Mouse (Mus musculus): ENCODE measurements around the gene Atp6v0a1. TPM values are rescaled to one million over a fixed set of nuclear protein-coding genes. Genes with fewer than 3 reads are reported as not detected.

Gene Atp6v0a1
- polyA plus RNA-seq, 1 experiment, result not detected

DNA sequence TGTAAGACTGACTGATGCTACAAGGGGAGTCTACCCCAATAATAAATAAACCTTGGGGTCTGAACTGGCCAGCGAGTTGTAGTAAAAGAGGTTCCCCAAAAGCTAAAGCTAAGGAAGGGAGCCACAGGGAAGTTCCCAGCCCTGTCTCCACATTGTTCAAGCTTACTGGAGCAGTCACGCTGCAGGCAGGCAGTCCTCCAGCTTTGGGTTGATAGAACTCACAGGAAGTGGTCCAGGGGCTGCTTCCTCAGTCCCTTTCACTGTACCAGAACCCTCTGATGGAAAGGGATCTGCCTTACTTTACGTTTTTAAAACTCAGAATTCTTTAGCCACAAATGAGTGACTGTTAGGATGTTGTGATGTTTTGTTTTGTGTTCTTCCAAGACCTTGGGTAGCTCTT, 38.2 kb downstream of the Atp6v0a1 start:
- TF ChIP-seq CTCF (IDR thresholded peaks at IDR 0.05; ENCODE audit: insufficient read depth, low read depth, low read length) (no peak), POLR2A (IDR thresholded peaks at IDR 0.05; ENCODE audit: insufficient read depth, low read depth, low read length) (no peak)
- Histone ChIP-seq H3K4me3 (ENCODE audit: insufficient read depth, low read depth, low read length) (no peak overlapping the region), H3K4me1 (ENCODE audit: control insufficient read depth, insufficient read depth, low read length) (peaks cover 20% of the 10 kb centered on the region), H3K27ac (ENCODE audit: insufficient read depth, low read depth, low read length) (no peak overlapping the region)
- WGBS, result 70% methylated on average over 3 of the region's 3 CpGs

DNA sequence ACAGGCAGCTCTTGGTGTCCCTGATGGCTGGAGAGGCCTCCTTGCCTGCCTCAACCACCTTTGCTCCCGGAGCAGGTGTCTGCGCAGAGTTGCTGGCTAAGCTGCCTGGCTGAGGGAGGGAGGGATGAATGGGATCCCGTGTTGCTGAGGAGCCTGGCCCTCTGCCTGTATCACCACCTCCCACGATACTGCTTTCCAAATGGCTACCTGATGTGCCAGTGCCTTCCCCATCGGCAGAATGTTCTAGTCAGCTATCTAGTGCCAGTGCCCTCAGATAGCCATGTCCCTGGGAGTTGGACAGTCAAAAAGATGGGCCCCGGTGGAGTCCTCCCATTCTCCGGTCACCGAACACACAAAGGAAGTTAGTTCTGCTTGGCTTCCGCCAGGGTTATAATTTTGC, 41.1 kb downstream of the Atp6v0a1 start:
- no peak overlapping the region for H3K4me3 ChIP-seq (ENCODE audit: insufficient read depth, low read depth, low read length)
- 0 out of 2 replicates have a peak overlapping the region, but pooled peaks have one; percentile 37 for H3K27ac ChIP-seq (ENCODE audit: insufficient read depth, low read depth, low read length)
- peaks cover 20% of the 10 kb centered on the region for H3K4me1 ChIP-seq (ENCODE audit: control insufficient read depth, insufficient read depth, low read length)
- TF ChIP-seq POLR2A (IDR thresholded peaks at IDR 0.05; ENCODE audit: insufficient read depth, low read depth, low read length) (no peak), CTCF (IDR thresholded peaks at IDR 0.05; ENCODE audit: insufficient read depth, low read depth, low read length) (no peak)
- 36% methylated on average over 9 of the region's 9 CpGs for WGBS

DNA sequence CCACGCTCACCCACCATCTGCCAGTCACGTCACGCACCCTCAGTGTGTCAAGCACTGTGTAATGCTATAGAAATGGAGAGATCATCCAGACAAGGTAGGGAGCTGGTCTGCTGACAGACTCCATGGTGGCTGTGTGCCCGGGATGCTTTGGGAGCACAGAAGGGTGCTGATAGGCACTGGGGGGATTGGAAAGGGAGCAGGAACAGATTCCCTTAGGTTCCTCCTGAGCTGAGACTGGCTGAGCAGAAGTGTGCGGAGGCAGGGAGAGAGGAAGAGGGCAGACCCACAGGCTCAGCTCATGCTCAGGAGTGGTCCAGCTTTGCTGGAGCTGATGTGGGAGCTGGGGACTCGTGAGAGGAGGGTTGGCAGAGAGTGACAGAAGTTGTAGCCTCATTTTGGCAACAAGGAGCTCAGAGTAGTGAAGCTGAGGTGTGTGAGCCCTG, 41.8 kb downstream of the Atp6v0a1 start:
- Histone ChIP-seq H3K4me1 (ENCODE audit: control insufficient read depth, insufficient read depth, low read length) (peaks cover 20% of the 10 kb centered on the region), H3K4me3 (ENCODE audit: insufficient read depth, low read depth, low read length) (no peak overlapping the region), H3K27ac (ENCODE audit: insufficient read depth, low read depth, low read length) (no peak overlapping the region)
- 67% methylated on average over 6 of the region's 6 CpGs for WGBS
- TF ChIP-seq CTCF (IDR thresholded peaks at IDR 0.05; ENCODE audit: insufficient read depth, low read depth, low read length) (no peak), POLR2A (IDR thresholded peaks at IDR 0.05; ENCODE audit: insufficient read depth, low read depth, low read length) (no peak)

DNA sequence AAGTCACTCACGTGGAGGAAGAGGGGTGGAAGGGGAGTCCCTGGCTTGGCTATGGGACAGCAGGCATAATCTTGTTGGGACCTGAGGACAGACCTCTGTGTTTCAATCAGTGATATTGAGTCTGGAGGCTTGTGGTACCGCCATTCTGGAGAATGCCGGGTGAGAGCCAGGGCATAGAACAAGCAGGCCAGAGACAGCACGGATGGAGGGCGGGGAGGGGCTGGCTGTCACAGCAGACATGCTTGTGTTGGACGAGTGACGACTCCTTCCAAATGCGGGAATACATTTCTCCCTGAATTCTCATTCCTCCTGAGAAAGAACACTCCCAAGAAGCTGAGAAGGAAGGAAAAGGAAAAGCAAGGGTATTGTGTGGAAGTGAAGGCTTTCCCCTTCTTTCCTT, 42.4 kb downstream of the Atp6v0a1 start:
- 75% methylated on average over 8 of the region's 8 CpGs for WGBS
- H3K4me3 ChIP-seq (ENCODE audit: insufficient read depth, low read depth, low read length), result no peak overlapping the region

DNA sequence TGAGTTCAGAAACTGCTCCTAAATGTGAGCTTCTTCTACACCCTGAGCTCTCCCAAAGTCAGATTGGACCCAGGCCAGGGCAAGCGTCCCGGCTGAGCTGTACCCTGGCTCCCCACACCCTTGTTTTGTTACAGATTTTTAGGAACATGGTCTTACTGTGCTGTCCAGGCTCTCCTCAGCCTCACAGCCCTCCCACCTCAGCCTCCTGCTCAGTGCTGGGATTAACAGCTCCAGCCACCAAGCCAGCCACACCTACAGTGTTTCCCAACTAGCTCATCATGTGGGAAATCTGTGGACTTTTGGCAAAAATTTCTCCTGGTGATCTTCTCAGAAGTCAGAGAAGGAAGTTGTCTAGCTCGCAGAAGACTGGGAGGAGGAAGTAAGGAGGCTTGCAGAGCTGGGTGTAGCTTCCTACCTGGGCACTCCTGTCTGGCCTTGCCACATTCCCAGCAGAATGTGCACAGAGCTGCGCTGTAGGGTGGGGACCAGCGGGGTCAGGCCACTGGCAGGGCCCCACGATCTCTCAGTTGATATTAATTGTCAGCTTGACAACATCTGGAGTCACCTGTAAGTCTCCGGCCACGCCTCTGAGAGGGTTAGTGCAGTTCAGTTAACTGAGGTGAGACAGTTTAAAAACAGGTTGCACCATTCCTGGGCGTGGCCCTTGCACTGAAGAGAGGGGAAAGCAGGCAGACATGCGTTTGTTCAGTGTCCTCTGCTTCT, 43.7 kb downstream of the Atp6v0a1 start:
- no peak overlapping the region for H3K27ac ChIP-seq (ENCODE audit: insufficient read depth, low read depth, low read length)

More for the DNA sequence above, 42.4 kb downstream of the Atp6v0a1 start:
- no peak for TF ChIP-seq POLR2A (IDR thresholded peaks at IDR 0.05; ENCODE audit: insufficient read depth, low read depth, low read length)
- no peak for TF ChIP-seq CTCF (IDR thresholded peaks at IDR 0.05; ENCODE audit: insufficient read depth, low read depth, low read length)
- Histone ChIP-seq H3K27ac (ENCODE audit: insufficient read depth, low read depth, low read length) (no peak overlapping the region), H3K4me1 (ENCODE audit: control insufficient read depth, insufficient read depth, low read length) (peaks cover 22% of the 10 kb centered on the region)

DNA sequence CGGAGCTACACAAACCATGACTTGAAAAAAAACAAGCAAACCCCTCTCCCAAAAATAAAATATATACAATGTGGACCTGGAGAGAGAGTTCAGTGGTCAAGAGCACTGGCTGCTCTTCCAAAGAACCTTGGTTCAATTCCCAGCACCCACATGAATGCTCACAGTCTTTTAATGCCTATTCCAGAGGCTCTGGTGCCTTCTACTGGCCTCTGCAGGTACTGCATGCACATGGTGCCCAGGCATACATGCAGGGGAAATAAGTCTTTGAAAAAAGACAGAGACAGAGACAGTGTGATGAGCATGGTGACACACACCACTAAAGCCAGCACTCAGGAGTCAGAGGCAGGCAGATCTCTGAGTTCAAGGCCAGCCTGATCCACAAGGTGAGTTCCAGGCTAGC, 44.7 kb downstream of the Atp6v0a1 start:
- no peak overlapping the region for H3K4me3 ChIP-seq (ENCODE audit: insufficient read depth, low read depth, low read length)
- no peak overlapping the region for H3K27ac ChIP-seq (ENCODE audit: insufficient read depth, low read depth, low read length)
- 100% methylated on average over 1 of the region's 1 CpGs for WGBS
- TF ChIP-seq POLR2A (IDR thresholded peaks at IDR 0.05; ENCODE audit: insufficient read depth, low read depth, low read length) (no peak), CTCF (IDR thresholded peaks at IDR 0.05; ENCODE audit: insufficient read depth, low read depth, low read length) (no peak)
- H3K4me1 ChIP-seq (ENCODE audit: control insufficient read depth, insufficient read depth, low read length), result peaks cover 31% of the 10 kb centered on the region

More for the DNA sequence above, 43.7 kb downstream of the Atp6v0a1 start:
- Histone ChIP-seq H3K4me3 (ENCODE audit: insufficient read depth, low read depth, low read length) (no peak overlapping the region), H3K4me1 (ENCODE audit: control insufficient read depth, insufficient read depth, low read length) (peaks cover 29% of the 10 kb centered on the region)
- 83% methylated on average over 10 of the region's 10 CpGs for WGBS
- TF ChIP-seq POLR2A (IDR thresholded peaks at IDR 0.05; ENCODE audit: insufficient read depth, low read depth, low read length), result no peak
- TF ChIP-seq CTCF (IDR thresholded peaks at IDR 0.05; ENCODE audit: insufficient read depth, low read depth, low read length), result no peak

DNA sequence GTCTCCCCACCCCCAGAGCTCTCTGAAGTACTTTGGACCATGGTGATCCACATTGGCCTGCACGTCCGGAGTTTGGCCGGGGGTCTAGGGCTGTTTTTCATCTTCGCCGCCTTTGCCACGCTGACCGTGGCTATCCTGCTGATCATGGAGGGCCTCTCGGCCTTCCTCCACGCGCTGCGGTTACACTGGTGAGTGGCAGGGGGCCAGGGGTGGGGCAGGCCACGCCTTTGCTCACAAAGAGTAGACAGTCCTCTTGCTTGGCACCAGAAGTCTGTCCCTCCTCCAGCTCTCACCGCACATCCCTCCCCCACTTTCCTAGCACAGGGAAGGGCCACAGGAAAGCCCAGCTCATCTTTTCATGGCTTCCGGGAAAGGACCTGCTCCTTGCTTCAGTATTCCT, 46.2 kb downstream of the Atp6v0a1 start:
- no peak overlapping the region for H3K4me3 ChIP-seq (ENCODE audit: insufficient read depth, low read depth, low read length)
- H3K4me1 ChIP-seq (ENCODE audit: control insufficient read depth, insufficient read depth, low read length), result peaks cover 34% of the 10 kb centered on the region
- TF ChIP-seq CTCF (IDR thresholded peaks at IDR 0.05; ENCODE audit: insufficient read depth, low read depth, low read length), result no peak
- no peak for TF ChIP-seq POLR2A (IDR thresholded peaks at IDR 0.05; ENCODE audit: insufficient read depth, low read depth, low read length)
- no peak overlapping the region for H3K27ac ChIP-seq (ENCODE audit: insufficient read depth, low read depth, low read length)
- WGBS, result 73% methylated on average over 14 of the region's 14 CpGs

DNA sequence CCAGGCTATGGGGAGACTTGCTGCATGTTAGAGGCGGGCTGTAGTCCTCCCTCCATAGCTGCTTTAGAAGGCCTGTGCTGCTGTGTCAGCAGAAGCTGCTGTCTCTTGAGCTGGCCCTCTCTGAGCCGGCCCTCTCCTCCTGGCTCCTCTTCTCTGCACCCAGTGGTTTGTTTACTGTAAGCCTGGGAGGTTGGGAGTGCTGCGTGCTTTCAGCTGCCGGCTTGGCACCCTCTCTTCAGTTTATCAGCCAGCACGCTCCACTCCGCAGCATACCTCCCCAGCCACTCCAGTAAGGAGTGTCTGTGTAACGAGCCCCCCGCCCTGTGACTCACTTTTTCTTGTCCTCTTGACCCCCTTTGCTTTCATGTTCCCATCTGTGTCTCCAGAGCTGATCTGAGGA, 47.6 kb downstream of the Atp6v0a1 start:
- H3K27ac ChIP-seq (ENCODE audit: insufficient read depth, low read depth, low read length), result peak overlapping the region; percentile 12; the same call in 1 of the 2 replicates
- 31% methylated on average over 8 of the region's 8 CpGs for WGBS
- no peak overlapping the region for H3K4me3 ChIP-seq (ENCODE audit: insufficient read depth, low read depth, low read length)
- TF ChIP-seq CTCF (IDR thresholded peaks at IDR 0.05; ENCODE audit: insufficient read depth, low read depth, low read length) (no peak), POLR2A (IDR thresholded peaks at IDR 0.05; ENCODE audit: insufficient read depth, low read depth, low read length) (no peak)
- H3K4me1 ChIP-seq (ENCODE audit: control insufficient read depth, insufficient read depth, low read length), result peaks cover 34% of the 10 kb centered on the region

DNA sequence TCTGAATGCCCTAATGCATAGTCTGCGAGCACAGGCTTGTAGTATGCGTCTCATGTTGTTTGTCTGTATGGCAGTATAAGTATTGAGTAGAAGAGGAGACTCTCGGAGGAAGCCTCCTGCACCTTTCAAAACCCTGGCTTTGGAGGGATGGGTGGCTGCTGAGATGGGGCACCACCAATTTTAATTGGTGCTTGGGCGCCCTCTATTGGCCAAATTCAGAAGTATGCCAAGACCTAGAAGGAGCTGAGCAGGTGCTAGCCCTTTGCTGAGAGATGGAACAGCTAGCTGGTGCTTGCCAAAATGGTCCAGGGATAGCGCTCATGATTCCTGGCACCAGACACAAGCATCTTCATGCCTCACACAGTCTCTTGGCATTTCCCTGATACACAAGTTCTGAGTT, 48.6 kb downstream of the Atp6v0a1 start:
- Histone ChIP-seq H3K27ac (ENCODE audit: insufficient read depth, low read depth, low read length) (no peak overlapping the region), H3K4me1 (ENCODE audit: control insufficient read depth, insufficient read depth, low read length) (peaks cover 34% of the 10 kb centered on the region), H3K4me3 (ENCODE audit: insufficient read depth, low read depth, low read length) (no peak overlapping the region)
- WGBS, result 15% methylated on average over 5 of the region's 5 CpGs
- TF ChIP-seq POLR2A (IDR thresholded peaks at IDR 0.05; ENCODE audit: insufficient read depth, low read depth, low read length), result no peak
- peak; percentile 53; the same call in 1 of the 2 replicates for TF ChIP-seq CTCF (IDR thresholded peaks at IDR 0.05; ENCODE audit: insufficient read depth, low read depth, low read length)
